12 mouse cellular contexts compared by ENCODE assay signal in the genomic region with DNA sequence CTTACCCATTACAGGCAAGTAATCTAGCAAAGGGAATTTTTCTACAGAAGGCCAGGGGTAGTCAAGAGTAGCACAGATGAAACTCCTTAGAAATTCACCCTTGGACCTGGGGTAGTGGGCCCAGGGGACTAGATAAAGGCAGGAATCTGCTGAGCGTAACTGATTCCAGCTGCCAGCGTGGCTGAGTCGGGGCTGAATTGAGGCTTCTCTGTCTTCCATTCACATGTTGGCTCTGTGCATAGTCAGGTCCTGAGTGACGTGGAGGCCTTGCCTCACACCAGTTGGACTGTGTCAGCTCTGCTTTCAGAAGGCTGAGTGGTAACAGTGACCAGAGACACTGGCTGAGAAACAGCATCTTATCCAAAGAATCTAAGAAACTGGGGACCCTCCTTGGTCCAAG. TPM values are rescaled to one million over a fixed set of nuclear protein-coding genes. Genes with fewer than 3 reads are reported as not detected.
DNase-seq lines count a peak whose midpoint lies in the region; ATAC-seq and TF ChIP-seq lines count a peak whose summit lies in the region.
"Had no signal": no experiment of that assay in that cellular context is flagged by ENCODE, and none has a peak within 500 bp of the region (broad histone marks: within the 10 kb centered on the region; RNA-seq: fewer than 3 reads in every experiment).

No protein-coding gene starts in this region.

- 25% methylated on average over 4 of the region's 4 CpGs for WGBS in heart, embryonic 10.5 days
- WGBS in lung, embryonic 14.5 days, result 47% methylated on average over 4 of the region's 4 CpGs
- WGBS in embryonic facial prominence, embryonic 12.5 days, result 18% methylated on average over 4 of the region's 4 CpGs
- WGBS in limb, embryonic 13.5 days, result 29% methylated on average over 4 of the region's 4 CpGs

- no peak for DNase-seq in heart, embryonic 10.5 days (ENCODE audit: low spot score)
- no peak for DNase-seq in heart, postnatal 36 days
- peak; percentile 37 for DNase-seq in lung, embryonic 14.5 days
- no peak for DNase-seq in lung, postnatal 25 days (ENCODE audit: low spot score)
- DNase-seq in left cerebral cortex, adult 9 months (ENCODE audit: low spot score in 2 of 2), result no peak
- no peak for DNase-seq in spleen, adult 18-20 months
- DNase-seq: right cerebral cortex, postnatal 4 days; thymus, postnatal 25 days had no signal

- TF ChIP-seq CTCF in lung, embryonic 14.5 days (IDR thresholded peaks at IDR 0.05; ENCODE audit: low read depth), result no peak

- H3K4me3 ChIP-seq in heart, embryonic 10.5 days, result no peak overlapping the region
- H3K4me3 ChIP-seq in lung, embryonic 14.5 days (ENCODE audit: low read depth, low read length), result no peak overlapping the region
- no peak overlapping the region for H3K4me3 ChIP-seq in embryonic facial prominence, embryonic 12.5 days
- H3K4me3 ChIP-seq in limb, embryonic 13.5 days, result no peak overlapping the region
- H3K4me3 ChIP-seq: forebrain, embryonic 13.5 days had no signal

- intact Hi-C loops in heart, postnatal 36 days (cut with DNase I), result loop anchor here (5.0 kb wide), 1 partner anchor 36 kb away; the partner anchor contains the start of gene Eepd1

- H3K9me3 ChIP-seq in heart, embryonic 10.5 days, result no peaks in the 10 kb centered on the region
- H3K9me3 ChIP-seq in lung, embryonic 14.5 days (ENCODE audit: low read depth, low read length), result no peaks in the 10 kb centered on the region
- no peaks in the 10 kb centered on the region for H3K9me3 ChIP-seq in embryonic facial prominence, embryonic 12.5 days
- H3K9me3 ChIP-seq in limb, embryonic 13.5 days, result no peaks in the 10 kb centered on the region
- H3K9me3 ChIP-seq: forebrain, embryonic 13.5 days had no signal

- no peaks in the 10 kb centered on the region for H3K36me3 ChIP-seq in heart, embryonic 10.5 days
- no peaks in the 10 kb centered on the region for H3K36me3 ChIP-seq in lung, embryonic 14.5 days (ENCODE audit: insufficient read depth)
- H3K36me3 ChIP-seq in embryonic facial prominence, embryonic 12.5 days, result no peaks in the 10 kb centered on the region
- H3K36me3 ChIP-seq in limb, embryonic 13.5 days, result no peaks in the 10 kb centered on the region

- H3K4me1 ChIP-seq in heart, embryonic 10.5 days, result peaks cover 85% of the 10 kb centered on the region
- H3K4me1 ChIP-seq in lung, embryonic 14.5 days (ENCODE audit: insufficient read depth), result 0 out of 2 replicates have a peak, but pooled peaks cover 4% of the 10 kb centered on the region
- peaks cover 30% of the 10 kb centered on the region for H3K4me1 ChIP-seq in embryonic facial prominence, embryonic 12.5 days
- H3K4me1 ChIP-seq in limb, embryonic 13.5 days, result peaks cover 40% of the 10 kb centered on the region

- no peak for ATAC-seq in lung, embryonic 14.5 days (ENCODE audit: insufficient read depth)
- no peak for ATAC-seq in embryonic facial prominence, embryonic 12.5 days (ENCODE audit: insufficient number of reproducible peaks, insufficient read depth, low FRiP score, low TSS enrichment)
- 0 out of 2 replicates have a peak, but pooled peaks have one; percentile 29 for ATAC-seq in limb, embryonic 13.5 days (ENCODE audit: low FRiP score, low read depth)
- ATAC-seq: forebrain, embryonic 13.5 days had no signal

- H3K4me2 ChIP-seq in lung, embryonic 14.5 days, result no peak overlapping the region
- no peak overlapping the region for H3K4me2 ChIP-seq in embryonic facial prominence, embryonic 12.5 days (replicated peaks)
- H3K4me2 ChIP-seq in limb, embryonic 13.5 days (replicated peaks), result no peak overlapping the region
- H3K4me2 ChIP-seq: forebrain, embryonic 13.5 days; hindbrain, embryonic 14.5 days had no signal

- H3K9ac ChIP-seq in lung, embryonic 14.5 days, result no peak overlapping the region
- no peak overlapping the region for H3K9ac ChIP-seq in embryonic facial prominence, embryonic 12.5 days
- H3K9ac ChIP-seq in limb, embryonic 13.5 days, result no peak overlapping the region
- H3K9ac ChIP-seq: forebrain, embryonic 13.5 days; hindbrain, embryonic 14.5 days had no signal

- no peaks in the 10 kb centered on the region for H3K27me3 ChIP-seq in heart, embryonic 10.5 days (ENCODE audit: insufficient read depth, poor library complexity, severe bottlenecking)
- no peaks in the 10 kb centered on the region for H3K27me3 ChIP-seq in lung, embryonic 14.5 days (ENCODE audit: insufficient read depth, low read length)
- H3K27me3 ChIP-seq in embryonic facial prominence, embryonic 12.5 days, result no peaks in the 10 kb centered on the region
- no peaks in the 10 kb centered on the region for H3K27me3 ChIP-seq in limb, embryonic 13.5 days
- H3K27me3 ChIP-seq: forebrain, embryonic 13.5 days had no signal

- peak overlapping the region; percentile 65 for H3K27ac ChIP-seq in heart, embryonic 10.5 days
- H3K27ac ChIP-seq in lung, embryonic 14.5 days (ENCODE audit: low read depth), result no peak overlapping the region
- peak overlapping the region; percentile 36; the same call in 1 of the 2 replicates for H3K27ac ChIP-seq in embryonic facial prominence, embryonic 12.5 days
- H3K27ac ChIP-seq in limb, embryonic 13.5 days, result 0 out of 2 replicates have a peak overlapping the region, but pooled peaks have one; percentile 6
- H3K27ac ChIP-seq: forebrain, embryonic 13.5 days; hindbrain, embryonic 14.5 days had no signal

RNA-seq across cellular contexts. Expression of gene Eepd1, which starts 36.6 kb away (rescaled TPM):
- 22.6 and 24.2 TPM in 2 replicates for polyA plus RNA-seq in heart, embryonic 10.5 days (2016; fragmentation: Nextera tagmentation; extraction: Ambion mirVana)
- total RNA-seq in heart, postnatal 36 days (2021), result 10 to 100 TPM; 16.2 to 21.0 TPM
- polyA plus RNA-seq in lung, embryonic 14.5 days (2014; fragmentation: Nextera tagmentation; extraction: Ambion mirVana), result 8.4 and 9.4 TPM in 2 replicates
- polyA plus RNA-seq in embryonic facial prominence, embryonic 12.5 days (2016; fragmentation: Nextera tagmentation; extraction: Ambion mirVana), result 19.7 and 22.0 TPM in 2 replicates
- 22.8 and 23.0 TPM in 2 replicates for polyA plus RNA-seq in limb, embryonic 13.5 days (2015; fragmentation: Nextera tagmentation; extraction: Ambion mirVana)
